Mouse (Mus musculus) 416B (cell line): ENCODE results near the gene Ktn1.

Experiments used
- DNase-seq: peaks from one replicate; pipeline ENCODE4 v3.0.0; 2011; ENCODE audit warnings: low read depth

The Ktn1 gene

GRCm38 (mm10) chr14:47665061-47665778 is 17.0 kb downstream of the Ktn1 start:
- no peak for DNase-seq

GRCm38 (mm10) chr14:47668096-47668495 is 19.8 kb downstream of the Ktn1 start:
- no peak for DNase-seq

GRCm38 (mm10) chr14:47682886-47683285 is 34.6 kb downstream of the Ktn1 start:
- DNase-seq: no peak

GRCm38 (mm10) chr14:47684579-47684978 is 36.3 kb downstream of the Ktn1 start:
- DNase-seq: no peak

- DNase-seq: no peak
These were observed 50.9 kb downstream of the Ktn1 start for GRCm38 (mm10) chr14:47699126-47699525.

- DNase-seq: no peak
These were observed 61.3 kb downstream of the Ktn1 start for GRCm38 (mm10) chr14:47709546-47709945.

- DNase-seq: no peak
These were observed 67.5 kb downstream of the Ktn1 start for GRCm38 (mm10) chr14:47715771-47716170.

- DNase-seq: no peak
These were observed 69.8 kb downstream of the Ktn1 start for GRCm38 (mm10) chr14:47717916-47718606.

- DNase-seq: no peak
These were observed 71.8 kb downstream of the Ktn1 start for GRCm38 (mm10) chr14:47720023-47720422.

- DNase-seq: no peak
These were observed 74.8 kb downstream of the Ktn1 start for GRCm38 (mm10) chr14:47723035-47723434.

GRCm38 (mm10) chr14:47728594-47728993 is 80.3 kb downstream of the Ktn1 start:
- no peak for DNase-seq

- DNase-seq: no peak
These were observed 87.1 kb downstream of the Ktn1 start for GRCm38 (mm10) chr14:47735354-47735753.

GRCm38 (mm10) chr14:47736471-47736870 is 88.2 kb downstream of the Ktn1 start:
- DNase-seq: peak; percentile 11

GRCm38 (mm10) chr14:47740316-47740996 is 92.2 kb downstream of the Ktn1 start:
- DNase-seq: no peak

- no peak for DNase-seq
These were observed 92.8 kb downstream of the Ktn1 start for GRCm38 (mm10) chr14:47741046-47741445.

GRCm38 (mm10) chr14:47742674-47743073 is 94.4 kb downstream of the Ktn1 start:
- DNase-seq: no peak

- no peak for DNase-seq
These were observed 96.8 kb downstream of the Ktn1 start for GRCm38 (mm10) chr14:47745086-47745485.

- DNase-seq: no peak
These were observed 99.3 kb downstream of the Ktn1 start for GRCm38 (mm10) chr14:47747536-47747935.

- DNase-seq: no peak
These were observed 100.5 kb downstream of the Ktn1 start for GRCm38 (mm10) chr14:47748714-47749113.

GRCm38 (mm10) chr14:47751422-47752205 is 103.4 kb downstream of the Ktn1 start:
- DNase-seq: peak; percentile 80

- peak; percentile 12 for DNase-seq
These were observed 105.3 kb downstream of the Ktn1 start for GRCm38 (mm10) chr14:47753561-47753960.

- no peak for DNase-seq
These were observed 106.1 kb downstream of the Ktn1 start for GRCm38 (mm10) chr14:47754253-47754897.
